Mouse (Mus musculus): ENCODE results near the gene Gm10118.

GRCm38 (mm10) chr10:63947266-63947665 lies 20.0 kb upstream of the Gm10118 start:
- TF ChIP-seq REST (IDR thresholded peaks at IDR 0.05; ENCODE audit: insufficient read depth, insufficient read length) (no peak), USF1 (IDR thresholded peaks at IDR 0.05; ENCODE audit: low read depth) (no peak), POLR2A (IDR thresholded peaks at IDR 0.05; ENCODE audit: insufficient read length, low read depth) (no peak), SRF (IDR thresholded peaks at IDR 0.05; ENCODE audit: control insufficient read depth, insufficient read length, low read depth) (no peak), MAX (IDR thresholded peaks at IDR 0.05; ENCODE audit: low read depth) (no peak), CEBPB (IDR thresholded peaks at IDR 0.05; ENCODE audit: insufficient read depth, poor library complexity, severe bottlenecking) (no peak), MYOG (IDR thresholded peaks at IDR 0.05; ENCODE audit: control insufficient read depth in 1 of 3, insufficient read depth in 1 of 3, insufficient read length in 2 of 3, low read depth in 2 of 3) (no peak), POLR2AphosphoS2 (IDR thresholded peaks at IDR 0.05; ENCODE audit: insufficient read length, low read depth) (no peak), E2F4 (IDR thresholded peaks at IDR 0.05; ENCODE audit: insufficient read depth) (no peak), TCF3 (IDR thresholded peaks at IDR 0.05; ENCODE audit: insufficient read length, low read depth) (no peak), TCF12 (IDR thresholded peaks at IDR 0.05; ENCODE audit: insufficient read depth, poor library complexity, severe bottlenecking) (no peak)
